Mouse (Mus musculus) adipocyte (in vitro differentiated cells): ENCODE data around the gene Gtpbp1.
A peak's percentile ranks its signal among the peaks of the same experiment; 100 is the strongest.

Experiments used
- DNase-seq: peaks from one replicate; pipeline ENCODE4 v3.0.0-alpha.2; 2016; ENCODE audit warnings: low spot score

Gtpbp1 gene

GRCm38 (mm10) chr15:79685141-79685641, 5.5 kb upstream of the Gtpbp1 start:
- peak; percentile 27 for DNase-seq

DNA sequence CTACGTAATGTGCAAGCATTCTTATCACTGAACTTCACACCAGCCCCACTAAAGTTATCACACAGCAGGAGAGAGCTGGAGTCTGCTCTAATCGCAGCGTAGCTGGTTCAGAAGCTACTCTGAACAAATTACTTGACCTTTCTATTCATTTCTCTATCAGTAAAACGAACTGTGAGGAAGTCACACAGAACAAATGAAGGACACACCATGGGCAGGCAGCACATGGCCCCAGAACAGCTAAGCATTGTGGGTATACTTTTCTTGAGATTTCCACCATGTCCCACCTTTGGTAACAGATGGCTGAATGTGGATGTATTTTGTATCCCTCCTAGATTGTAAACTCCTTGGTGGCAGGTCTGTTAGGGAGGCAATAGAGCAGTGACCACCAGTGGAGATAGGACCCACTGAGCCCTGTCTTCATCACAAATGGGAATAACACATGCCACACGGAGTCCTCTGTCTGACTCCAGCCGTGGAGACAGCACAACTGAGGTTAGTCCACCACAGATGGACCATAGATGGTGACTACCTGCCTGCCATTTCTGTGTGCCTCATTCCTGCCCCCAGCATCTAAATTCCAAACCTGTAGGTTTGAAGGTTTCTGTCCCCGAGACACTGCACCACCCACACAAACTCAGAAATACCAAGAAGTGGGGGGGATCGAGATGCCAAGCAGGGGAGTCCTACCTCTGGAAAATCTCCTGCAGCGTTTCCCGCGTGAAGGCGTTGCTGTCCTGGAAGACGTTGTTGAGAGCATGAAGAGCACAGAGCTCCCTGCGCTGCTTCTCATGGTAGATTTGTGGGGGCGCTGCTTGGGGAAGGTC, 4.4 kb upstream of the Gtpbp1 start:
- DNase-seq, result no peak

- peak; percentile 76 for DNase-seq
Measured at GRCm38 (mm10) chr15:79687175-79687574, 3.5 kb upstream of the Gtpbp1 start.

- DNase-seq, result peak; percentile 91
Measured at GRCm38 (mm10) chr15:79687646-79688267, 2.9 kb upstream of the Gtpbp1 start, which contains the start of gene Josd1. Gene Josd1, minus strand, starts transcription at chr15:79687919.

- DNase-seq, result no peak
Measured at GRCm38 (mm10) chr15:79688268-79688956, 2.2 kb upstream of the Gtpbp1 start.

DNA sequence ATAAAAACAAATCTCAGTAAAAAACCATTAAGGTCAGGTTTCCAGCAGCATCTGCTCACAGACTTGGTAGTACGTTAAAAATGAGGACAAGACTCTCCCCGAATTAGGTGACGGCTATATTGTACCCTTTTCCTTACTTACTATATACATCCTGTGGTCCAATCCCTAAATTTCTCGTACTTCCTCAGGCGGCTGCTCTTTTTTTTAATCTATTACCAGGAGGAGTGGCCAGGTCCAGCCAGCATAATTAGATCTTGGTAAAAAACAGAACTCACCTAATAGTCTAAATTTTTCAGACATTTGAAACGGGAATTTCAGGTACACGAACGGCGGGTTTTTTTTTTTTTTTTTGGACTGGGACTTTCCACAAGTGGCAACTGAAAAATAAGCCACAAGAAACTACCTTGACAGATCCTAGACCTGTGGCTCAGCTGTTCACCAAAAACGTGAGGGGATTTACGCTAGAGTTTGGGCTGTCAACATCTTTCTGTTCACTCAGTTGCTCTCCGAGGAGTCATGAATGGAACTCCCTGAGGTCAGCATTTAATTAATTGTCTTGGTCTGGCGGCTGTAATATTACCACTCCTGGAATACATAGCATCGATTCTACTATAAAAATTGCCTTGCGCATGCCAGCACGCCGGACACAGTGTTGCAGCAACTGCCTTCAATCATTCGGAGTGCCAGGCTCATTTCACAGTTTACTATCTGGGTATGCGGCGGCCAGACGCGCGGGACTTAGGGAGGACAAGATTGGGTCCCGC, 801 bp upstream of the Gtpbp1 start:
- DNase-seq, result no peak

- DNase-seq, result no peak
Measured at GRCm38 (mm10) chr15:79691023-79691508, 421 bp downstream of the Gtpbp1 start.

DNA sequence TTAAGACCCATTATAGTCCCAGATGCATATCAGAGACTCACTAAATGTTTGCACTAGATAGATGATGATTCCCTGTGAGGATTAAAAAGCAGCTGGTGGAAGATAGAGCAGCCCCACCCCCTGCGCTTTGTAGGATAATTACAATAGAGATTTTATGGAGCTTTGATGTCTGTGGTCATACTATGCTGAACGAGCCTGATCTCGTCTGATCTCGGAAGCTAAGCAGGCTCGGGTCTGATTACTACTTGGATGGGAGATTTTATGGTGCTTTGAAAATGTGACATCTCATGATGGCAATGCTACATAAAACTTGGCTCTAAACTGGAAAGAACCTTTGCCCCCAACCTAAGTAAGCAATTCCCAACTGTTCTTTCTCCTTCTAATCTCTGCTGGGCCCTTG, 1.7 kb downstream of the Gtpbp1 start:
- DNase-seq, result no peak

DNA sequence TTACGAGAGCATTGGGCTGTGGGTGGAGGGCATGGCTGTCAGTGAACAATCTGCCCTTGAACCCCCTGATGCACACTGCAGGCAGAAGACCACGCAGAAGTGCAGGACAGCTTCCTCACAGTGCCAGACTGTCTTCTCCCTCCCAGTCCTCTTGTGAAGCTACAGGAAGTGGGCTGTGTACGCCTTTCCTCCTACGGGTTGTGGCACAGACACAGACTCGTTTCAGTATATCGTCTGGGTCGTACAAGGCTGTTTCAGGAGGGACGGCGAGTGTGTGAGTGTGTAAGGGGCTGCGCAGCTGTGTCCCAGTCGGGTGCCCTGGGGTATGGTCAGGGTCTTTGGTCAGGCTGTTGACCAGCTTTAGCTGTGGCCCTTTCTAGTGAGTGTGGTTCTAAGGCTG, 3.1 kb downstream of the Gtpbp1 start:
- DNase-seq, result no peak

DNA sequence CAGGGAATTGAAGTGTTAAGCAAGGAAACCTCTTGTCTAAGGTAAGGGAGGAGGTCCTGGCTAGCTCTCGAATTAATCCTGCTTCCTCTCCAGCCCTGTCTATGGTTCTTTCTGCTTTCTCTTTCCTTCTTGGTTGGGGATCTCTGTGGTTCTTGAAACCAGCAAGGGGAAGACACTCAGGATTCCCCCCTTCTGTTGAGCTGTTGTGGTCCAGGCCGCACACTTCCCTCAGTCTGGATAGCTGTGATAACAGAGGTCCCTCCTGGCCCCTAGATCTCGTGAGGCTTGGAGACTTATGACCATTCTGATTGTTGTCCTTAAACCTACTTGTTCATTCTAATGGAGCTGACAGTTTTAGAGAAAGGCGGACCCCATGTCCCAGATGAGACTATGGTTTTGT, 3.9 kb downstream of the Gtpbp1 start:
- DNase-seq, result no peak

- no peak for DNase-seq
Measured at GRCm38 (mm10) chr15:79695516-79695915, 4.9 kb downstream of the Gtpbp1 start.

GRCm38 (mm10) chr15:79696508-79696907, 5.9 kb downstream of the Gtpbp1 start:
- DNase-seq, result no peak

DNA sequence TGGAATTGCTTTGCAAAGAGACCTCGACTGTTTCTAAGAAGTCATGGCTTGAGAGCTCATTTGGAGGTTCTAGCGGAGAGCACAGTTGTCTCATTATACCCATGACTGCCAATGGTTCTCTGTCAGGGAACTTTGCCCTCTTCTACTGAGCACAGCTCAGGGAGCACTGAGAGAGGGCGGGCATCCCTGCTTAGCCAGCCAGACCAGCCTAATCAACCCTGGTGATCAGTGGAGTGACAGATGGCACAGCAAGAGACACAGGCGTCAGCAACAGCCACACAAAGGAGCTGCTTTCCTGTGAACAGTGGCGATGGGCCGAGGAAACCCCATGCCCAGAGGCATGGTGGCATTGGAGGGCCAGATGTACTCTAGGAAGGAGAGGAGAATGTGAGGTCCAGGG, 6.4 kb downstream of the Gtpbp1 start:
- DNase-seq, result no peak

DNA sequence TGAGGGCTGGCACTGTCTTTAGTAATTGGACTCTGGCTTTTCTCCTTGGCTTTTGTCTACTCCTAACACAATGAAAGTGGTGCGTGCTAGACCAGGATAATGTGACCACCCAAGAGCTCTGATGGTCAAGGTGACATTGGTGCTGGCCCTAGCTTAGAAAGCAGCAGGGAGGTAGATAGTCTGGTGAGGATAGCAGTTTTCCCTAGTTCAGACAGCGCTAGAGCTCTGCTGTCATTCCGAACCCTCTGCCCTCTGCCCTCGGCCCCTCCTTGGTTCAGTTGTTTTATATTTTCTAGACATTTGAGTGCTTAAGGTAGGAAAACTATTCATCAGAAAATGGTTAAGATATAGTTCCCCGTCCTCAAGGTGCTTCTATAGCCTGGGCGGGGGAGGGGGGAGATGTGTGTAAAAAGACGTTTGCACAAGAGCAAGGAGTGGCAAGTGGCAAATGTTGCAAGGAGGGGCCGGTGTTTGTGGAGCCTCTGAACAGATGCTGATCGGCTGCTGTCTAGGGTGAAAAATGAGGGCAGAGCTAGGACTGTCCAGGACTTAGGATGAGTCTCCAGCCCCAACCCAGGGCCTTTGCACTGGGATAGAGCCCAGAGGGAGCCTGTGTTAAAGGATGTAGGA, 7.0 kb downstream of the Gtpbp1 start:
- DNase-seq, result no peak

- no peak for DNase-seq
Measured at GRCm38 (mm10) chr15:79706603-79707214, 16.1 kb downstream of the Gtpbp1 start.

DNA sequence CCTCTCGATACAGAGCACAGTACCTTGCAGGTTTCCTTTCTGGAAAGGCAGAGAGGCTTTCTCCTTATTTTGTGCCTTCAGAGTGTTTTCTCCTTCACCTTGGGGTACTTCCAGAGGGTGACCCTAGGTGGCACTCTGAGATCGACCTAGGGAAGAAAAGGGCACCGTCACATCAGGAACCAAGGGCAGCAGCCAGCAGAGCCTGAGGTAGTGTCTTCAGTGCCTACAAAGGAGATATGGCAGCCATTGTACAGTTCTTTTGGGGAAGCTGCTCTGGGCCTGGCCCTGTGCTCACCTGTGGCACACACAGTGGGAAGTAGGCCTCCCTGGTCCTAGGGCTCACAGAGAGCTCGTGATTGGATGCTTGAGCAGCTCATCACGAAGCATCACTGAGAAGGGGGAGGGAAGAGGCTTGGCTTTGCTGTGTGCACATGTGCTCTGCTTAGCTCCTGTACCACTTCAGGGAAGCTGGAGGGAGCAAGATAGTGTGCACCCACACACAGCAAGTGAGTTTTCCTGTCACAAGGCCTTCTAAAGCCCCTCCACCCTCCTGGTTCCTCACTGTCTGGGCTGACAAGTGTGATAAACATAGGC, 17.7 kb downstream of the Gtpbp1 start:
- no peak for DNase-seq

DNA sequence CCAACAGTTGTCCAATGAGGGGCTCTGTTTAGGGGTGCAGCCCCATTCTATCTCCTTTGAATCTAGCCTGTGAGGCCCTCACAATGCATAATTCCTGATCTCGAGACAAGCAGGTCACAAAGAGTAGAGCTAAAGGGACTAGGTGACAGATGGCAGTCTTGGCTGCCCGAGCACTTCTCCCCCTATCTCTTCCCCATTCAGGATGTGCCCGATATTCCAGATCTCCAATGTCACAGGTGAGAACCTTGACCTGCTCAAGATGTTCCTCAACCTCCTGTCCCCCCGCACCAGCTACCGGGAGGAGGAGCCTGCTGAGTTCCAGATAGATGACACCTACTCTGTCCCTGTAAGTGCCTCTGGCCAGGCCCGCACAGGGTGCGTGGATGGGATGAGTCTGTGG, 25.0 kb downstream of the Gtpbp1 start:
- no peak for DNase-seq

GRCm38 (mm10) chr15:79716710-79717109, 26.1 kb downstream of the Gtpbp1 start:
- no peak for DNase-seq

DNA sequence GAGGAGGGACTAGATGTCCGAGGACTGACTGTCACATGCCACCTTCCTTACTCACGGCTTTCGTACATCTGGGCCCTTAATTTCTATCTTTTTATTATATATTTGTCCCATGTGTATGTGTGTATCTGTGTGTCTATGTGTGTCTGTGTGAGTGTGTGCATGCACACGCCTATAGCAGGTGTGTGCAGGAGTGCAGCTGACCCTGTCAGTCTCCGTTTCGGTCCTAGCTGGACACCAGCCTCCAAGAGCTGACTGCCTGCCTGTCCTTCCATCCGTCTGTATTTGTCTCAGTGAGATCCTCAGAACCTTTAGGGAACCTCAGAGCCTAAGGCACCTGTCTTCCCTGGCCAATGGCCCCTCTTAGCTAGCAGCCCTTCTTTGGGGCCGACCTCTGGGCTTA, 29.6 kb downstream of the Gtpbp1 start:
- DNase-seq, result no peak

GRCm38 (mm10) chr15:79720796-79721195, 30.2 kb downstream of the Gtpbp1 start:
- no peak for DNase-seq

DNA sequence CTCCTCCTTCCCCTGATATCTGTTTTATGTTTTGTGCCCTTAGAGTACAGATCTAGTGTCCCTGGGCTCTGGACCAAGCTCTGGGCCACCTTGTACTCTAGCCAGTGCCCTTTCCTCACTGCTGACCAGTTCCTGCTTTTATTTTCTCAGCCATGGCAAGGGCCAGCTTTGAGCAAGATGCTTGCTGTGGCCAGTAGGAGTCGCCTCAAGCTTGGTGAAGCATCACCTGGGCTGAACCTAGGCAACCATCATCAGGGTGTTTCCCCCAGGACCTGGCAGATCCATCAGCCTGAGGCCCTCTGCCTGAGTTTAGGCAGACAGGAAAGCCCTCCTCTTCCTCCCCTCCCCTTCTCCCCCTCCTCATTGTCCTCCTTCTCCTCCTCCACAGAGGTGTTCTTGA, 32.8 kb downstream of the Gtpbp1 start:
- DNase-seq, result peak; percentile 65
